Mouse (Mus musculus): ENCODE data around the gene Neurl4.
A peak's percentile ranks its signal among the peaks of the same experiment; 100 is the strongest.
"Not testable (repeated sequence)": the region's sequence is repeated elsewhere in the genome, so short reads cannot be mapped to it uniquely, and the experiment has no call there.

Neurl4 gene

DNA sequence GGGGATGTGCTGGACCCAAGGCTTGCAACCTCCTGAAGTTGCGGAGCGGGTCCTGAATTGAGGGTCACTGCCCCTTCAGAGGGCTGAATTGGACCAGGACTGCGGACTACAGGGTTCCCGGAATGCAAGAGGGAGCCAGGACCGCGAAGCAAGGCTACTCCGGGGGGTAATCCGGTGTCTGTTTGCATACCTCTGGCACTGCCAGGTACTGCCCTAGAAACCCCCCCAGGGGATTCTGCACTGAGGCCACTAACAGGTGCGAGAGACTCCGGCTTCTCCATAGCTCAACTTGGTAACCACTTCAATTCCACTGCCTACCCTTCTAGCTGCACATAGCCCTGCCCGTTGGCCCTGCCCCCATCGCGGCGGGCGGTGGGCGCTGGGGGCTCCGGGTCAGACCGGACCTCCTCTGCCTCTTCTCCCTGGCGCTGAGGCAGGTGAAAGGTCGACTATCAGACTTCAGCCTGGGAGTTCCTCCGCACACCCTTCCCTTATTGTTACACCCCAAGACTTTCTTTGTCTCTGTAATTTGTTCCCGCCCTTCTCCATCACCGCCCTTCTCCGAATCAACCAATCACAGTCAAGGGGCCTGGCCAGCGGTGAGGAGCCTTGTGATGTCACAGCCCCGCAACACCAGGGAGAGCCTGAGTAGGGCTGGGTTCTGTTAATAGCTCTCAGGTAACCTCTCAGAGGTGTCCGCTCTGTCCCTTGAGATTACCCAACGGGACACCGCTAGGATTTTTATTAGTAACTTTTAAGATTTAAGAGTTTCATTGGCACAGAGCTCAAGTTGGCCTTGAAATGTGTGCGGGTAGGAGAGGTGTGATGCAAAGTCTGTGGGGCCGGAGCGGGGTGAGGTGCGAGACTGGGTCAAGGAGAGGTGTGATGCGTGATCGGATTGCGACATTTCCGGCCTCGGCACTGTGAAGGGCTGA is at the start of gene Neurl4, which contains the start of gene 2810408A11Rik:
Gene Neurl4, plus strand, starts transcription at position 602 of the 935 bp plus-strand sequence.
Gene 2810408A11Rik, minus strand, starts transcription at position 517 of the 935 bp plus-strand sequence.
- DNase-seq (ENCODE audit: low spot score in 2 of 2) = peak; percentile 69 to 76

DNA sequence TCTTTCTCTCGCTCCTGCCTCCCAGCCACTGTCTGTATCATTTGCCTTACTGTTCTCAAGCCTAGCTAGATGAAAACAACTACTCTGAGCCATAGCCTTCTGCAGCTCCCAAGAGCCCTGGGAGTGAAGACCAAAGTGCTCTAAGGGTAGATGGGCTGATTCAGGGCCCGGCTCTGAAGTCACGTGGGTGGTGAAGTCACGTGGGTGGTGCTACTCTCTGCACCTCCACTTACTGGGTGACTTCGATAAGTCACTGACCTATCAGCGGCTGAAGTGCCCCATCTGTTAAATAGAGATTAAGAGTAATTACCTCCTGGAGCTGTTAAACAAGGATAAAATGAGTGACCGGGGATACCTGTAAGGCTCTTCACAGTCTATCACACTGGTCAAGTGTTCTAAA is 46.9 kb upstream of the Neurl4 start:
- no peak for DNase-seq (ENCODE audit: low spot score in 2 of 2)

DNA sequence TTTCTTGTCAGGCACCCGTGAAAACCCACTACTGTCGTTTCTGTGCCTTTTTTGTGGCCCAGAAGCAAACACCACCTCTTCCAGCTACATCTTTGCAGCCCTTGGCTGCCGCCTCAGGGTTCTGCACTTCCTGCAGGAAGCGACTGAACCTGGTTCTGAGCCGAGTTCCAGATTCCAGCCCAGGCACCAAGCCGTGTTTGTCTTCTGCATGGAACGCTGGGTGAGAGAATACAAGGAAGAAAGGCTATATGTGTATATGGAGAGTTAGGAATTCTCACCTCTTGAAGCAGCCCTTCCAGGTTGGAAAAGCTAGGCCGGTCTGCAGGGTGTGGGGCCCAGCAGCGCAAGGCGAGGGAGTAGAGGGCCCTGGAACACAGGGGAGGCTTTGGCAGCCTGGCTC is 46.2 kb upstream of the Neurl4 start:
- no peak for DNase-seq (ENCODE audit: low spot score in 2 of 2)

DNA sequence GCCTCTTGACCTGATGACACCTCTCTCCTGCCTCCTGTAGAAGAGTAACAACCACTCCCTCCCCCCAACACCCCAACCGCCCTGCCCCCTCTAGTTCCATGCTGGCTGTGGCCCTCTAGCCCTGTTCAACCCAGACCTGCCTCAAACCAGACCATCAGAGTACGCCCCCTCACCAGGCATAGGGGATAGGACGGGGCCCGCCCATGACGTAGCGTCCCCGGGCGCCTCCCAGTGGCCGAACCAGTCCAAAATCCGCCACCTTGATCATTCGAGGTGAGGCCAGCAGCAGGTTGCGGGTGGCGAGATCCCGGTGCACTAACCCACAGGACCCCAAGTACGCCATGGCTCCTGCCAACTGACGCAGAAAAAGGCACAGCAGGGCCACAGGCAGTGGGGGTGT is 45.5 kb upstream of the Neurl4 start:
- no peak for DNase-seq (ENCODE audit: low spot score in 2 of 2)

DNA sequence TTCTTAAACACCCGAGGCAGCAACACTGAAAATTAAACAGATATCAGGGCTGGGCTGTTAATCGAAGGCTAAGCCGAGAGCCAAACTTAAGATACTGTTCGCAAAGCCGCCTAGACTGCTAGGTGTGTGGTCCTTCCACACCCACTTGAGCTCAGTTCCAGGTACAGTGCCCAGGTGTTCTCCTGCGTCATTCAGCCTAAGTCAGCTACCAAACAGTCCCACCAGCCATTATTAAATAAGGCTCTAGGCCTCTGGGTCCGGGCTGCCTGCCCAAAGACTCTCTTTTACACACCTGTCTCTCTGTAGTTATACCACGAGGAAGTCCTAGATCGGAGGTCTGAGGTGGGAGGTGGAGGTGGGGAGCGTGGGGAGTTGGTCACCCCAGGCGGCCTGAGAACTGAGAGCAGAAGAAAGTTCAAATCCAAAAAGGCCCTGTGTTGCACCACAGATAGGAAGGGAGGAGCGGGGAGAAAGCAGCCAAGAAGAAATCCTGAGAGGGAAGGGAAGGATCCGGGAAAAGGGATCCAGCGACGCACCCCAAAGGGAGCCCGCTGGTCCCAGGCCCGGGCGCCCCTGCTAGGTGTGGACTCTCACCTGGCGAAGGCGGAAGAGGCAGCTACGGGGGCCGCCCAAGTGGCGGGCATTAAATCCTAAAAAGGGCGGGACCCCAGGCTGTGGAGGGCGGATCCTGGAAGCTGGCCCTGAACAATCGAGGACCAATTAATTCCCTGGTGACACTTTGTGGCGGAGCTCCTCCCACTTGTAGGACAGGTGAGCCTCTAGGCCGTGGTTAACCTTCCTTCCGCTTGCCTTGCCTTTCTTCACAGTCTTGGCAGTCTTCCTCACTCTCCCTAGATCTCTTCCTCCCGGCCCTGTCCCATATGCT is 42.5 kb upstream of the Neurl4 start, which contains the start of gene Tnk1:
Gene Tnk1, minus strand, starts transcription at position 618 of the 886 bp plus-strand sequence.
- DNase-seq (ENCODE audit: low spot score in 2 of 2) = no peak

DNA sequence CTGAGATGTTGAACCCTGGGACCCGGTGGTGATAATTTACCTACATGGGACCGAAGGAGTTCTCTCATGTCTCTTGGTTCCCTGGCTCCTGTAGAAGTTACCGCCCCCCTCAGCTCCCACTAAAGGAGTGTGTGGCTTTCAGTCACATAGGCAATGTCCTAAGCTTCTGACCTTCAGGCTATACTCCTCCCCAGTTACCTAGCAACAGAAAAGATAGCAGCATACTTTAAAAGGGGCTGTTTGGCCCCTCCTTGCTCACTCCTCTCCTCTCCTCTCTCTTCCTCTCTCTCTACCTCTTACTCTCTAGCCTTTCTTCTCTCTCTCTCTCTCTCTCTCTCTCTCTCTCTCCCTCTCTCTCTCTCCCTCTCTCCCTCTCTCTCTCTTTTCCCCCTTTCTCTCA is 37.1 kb upstream of the Neurl4 start:
- DNase-seq (ENCODE audit: low spot score in 2 of 2) = not testable (repeated sequence)

DNA sequence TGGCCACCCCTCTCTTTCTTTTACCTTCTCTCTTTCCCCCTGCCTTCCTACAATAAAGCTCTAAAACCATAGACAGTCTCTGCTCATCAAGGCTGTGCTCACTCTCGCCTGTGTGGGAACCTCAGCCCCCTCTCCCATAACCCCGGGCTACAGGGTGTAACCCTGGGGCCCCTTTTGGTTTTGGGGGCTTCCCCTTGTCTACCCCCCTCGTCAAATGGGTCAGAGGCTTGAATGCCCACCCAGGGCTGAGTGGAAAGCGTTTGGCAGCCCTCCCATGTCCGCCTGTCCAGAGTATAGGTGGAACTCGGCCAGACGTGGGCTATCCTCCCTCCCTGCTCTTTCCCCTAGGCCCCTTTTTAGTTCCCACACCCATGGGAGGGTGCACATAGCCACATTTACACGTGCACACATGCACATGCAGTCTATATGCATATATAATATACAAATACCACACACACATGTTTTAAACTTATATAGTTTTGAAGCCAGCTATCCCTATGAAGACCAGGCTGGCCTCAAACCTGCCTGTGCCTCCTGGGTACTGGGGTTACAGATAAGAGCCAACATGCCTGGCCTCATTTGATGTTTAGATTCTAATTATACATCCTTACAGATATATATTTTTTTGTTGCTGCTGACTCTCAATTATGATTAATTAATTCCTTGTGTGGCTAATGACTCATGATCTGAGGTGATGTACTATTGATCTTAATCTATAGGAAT is 36.6 kb upstream of the Neurl4 start:
- DNase-seq (ENCODE audit: low spot score in 2 of 2) = no peak

DNA sequence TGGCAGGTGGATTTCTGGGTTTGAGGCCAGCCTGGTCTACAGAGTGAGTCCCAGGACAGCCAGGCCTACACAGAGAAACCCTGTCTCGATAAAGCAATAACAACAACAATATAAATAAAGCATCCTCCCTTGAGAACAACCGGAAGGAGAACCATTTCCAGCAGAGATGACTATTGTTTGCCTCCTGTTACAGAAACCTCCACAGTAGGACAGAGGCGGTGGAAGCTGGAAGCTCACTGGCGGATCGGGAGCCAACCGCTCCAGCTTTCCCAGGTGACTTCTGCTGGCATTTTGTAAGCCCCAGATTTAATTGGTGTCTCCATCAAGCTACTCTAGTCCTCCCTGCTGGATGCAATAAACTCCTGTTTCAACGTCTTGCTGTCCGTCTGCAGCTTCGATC is 35.3 kb upstream of the Neurl4 start:
- no peak for DNase-seq (ENCODE audit: low spot score in 2 of 2)

DNA sequence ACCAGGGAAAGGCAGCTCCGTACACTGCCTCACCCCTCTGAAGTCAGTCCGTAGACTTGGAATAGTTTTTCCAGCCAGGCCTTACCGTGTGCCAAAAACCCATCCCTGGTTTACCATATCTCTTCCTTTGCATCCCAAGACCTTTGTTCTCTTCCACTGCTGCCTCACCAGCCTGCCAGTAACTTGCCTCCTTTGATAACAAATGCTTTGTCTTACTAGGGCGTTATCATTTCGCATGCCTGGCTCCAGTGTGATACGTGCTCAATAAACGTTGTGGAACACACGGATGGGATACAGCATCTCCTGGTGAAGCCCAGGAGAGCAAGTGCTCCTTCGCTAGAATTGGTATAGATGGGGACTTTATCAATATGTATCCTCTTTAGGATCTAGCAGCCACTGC is 33.5 kb upstream of the Neurl4 start:
- no peak for DNase-seq (ENCODE audit: low spot score in 2 of 2)

DNA sequence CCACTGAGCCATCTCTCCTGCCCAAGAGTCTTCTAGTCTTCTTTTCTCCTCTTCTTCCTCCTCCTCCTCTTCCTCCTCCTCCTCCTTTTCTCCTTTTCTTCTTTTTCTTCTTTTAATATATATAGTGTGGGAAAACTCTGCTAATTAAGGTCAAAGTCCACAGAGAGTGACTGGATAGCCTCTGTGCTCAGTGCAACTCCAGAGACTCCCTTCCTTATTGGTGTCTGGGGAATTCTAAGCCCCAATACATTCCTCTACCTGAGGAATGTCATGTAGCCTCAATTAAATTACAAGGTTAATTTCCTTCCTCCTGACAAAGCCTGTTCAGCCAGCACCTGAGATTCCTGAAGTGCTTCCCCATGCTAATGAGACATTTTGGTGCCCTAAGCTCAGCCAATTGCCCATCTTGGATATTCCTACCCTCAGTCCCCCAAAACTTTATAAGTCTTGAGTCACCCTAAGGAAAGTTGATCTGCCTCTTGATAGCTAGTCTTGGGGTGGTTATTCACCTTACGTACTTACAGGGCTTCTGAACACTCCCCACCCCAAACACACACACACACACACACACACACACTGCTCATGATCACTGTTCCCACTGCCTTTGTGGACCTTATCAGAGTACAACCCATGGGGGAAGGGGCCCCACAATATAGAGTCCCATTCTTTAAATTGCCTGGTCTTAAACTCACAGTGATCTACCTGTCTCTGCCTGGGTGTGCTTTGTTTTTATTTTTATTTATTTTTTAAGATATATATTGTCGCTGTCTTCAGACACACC is 30.4 kb upstream of the Neurl4 start:
- DNase-seq (ENCODE audit: low spot score in 2 of 2) = no peak

DNA sequence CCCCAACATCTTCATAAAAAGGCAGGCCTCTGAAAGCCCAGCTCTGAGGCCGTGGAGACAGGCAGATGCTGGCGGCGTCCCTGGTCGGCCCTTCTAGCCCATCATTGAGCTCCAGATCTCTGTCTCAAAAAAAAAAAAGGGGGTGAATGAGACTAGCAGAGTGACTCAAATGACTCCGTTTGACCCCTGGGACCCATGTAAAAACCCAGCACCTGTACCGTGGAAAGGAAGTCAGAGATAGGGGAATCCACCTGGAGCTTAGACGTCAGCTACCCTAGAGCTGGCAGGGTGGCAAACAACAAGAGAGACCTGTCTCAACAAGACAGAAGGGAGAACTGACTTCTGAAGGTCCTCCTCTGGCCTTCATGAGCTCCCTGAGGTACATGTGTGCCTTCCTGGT is 29.1 kb upstream of the Neurl4 start:
- DNase-seq (ENCODE audit: low spot score in 2 of 2) = no peak

DNA sequence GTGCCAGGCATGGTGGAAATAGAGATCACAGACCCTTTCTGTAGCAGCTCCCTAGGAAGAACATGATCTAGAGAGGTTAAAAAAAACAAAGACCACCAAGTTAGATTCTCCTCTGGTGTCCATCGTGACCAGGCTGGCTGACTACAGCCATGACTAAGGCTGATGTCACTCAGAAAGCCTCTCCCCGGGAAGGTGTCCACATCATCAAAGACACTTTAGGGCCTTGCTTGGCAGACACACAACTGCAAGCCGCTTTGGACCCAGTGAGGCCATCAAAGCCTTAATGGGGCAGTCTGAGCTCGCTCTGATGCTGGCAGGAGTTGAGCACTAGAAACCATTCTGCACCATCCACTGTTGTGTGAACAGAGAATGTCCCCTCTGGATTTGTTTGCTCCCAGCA is 28.4 kb upstream of the Neurl4 start:
- DNase-seq (ENCODE audit: low spot score in 2 of 2) = no peak

DNA sequence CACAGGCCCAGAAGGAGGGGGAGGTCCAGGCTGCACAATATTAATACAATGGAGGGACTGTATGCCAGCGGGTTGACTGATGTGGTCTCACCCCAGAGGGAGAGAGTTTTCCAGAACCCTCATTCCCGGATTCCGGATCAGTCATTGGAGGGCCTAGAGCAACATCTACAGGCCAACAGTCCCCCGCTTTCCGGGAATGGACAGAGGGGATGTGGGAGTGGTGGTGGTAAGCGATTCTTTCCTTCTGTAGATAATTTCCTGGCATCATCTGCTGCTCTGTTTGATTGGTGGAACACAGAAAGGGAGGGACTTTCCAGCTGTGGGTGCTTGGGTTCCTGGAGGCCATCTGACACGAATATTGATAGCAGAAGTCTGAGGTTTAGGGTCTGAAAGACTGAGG is 24.7 kb upstream of the Neurl4 start:
- DNase-seq (ENCODE audit: low spot score in 2 of 2) = no peak

DNA sequence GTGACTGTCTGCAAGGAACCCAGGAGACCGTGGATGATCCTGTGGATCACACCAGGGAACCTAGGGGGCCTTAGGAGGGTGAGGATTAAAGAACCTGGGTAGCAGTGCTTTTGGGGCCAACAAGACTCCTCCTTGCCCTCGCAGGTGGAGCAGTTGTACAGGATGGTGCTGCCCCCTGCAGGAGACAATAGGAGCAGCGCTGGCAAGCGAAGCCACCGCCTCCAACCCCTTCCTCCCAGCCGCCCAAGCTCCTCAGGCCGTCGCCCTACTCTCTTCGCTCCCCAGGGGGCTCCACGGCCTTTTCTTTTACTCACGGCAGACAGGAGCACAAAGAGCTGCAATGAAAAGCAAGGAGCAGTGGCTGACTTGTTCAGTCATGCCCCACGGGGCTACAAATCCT is 24.0 kb upstream of the Neurl4 start:
- peak; percentile 51 to 72 for DNase-seq (ENCODE audit: low spot score in 2 of 2)

DNA sequence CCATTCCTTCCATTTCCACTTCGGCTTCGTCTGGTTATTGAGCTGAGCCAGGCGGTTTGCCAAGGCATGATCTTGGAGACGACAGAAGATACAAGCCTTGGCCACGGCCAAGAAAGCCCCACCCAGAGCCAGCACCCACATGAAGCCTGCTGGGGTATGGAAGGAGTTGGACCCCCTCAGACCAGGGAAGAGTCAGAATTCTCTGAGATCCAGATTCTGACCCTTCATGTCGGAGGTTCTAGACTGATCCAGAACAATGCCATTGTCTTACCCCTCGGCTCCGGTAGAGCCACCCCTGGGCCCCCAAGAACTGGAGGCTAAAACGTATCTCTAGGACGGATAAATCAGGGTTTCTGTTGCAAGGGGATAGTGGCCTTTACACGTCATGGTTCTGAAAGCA is 23.0 kb upstream of the Neurl4 start, which contains the start of gene Tmem95:
Gene Tmem95, minus strand, starts transcription at position 141 of the 400 bp plus-strand sequence.
- DNase-seq (ENCODE audit: low spot score in 2 of 2) = no peak

DNA sequence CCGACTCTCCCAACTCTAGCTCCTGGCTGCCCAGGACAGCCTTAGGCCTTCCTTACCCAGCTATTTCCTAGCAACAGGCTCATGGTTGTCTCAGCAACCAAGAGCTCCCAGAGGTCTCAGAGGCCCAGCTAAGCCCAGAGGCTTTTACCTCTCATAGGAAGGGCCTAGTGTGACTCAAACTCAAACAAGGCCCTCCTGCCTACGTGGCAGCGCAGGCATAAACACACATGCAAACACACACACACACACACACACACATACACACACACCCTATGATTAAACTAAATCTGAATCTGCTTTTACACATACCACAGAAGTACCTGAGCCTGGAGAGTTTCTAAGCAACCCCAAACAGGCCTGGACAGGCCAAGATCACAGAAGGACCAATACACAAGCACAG is 22.5 kb upstream of the Neurl4 start:
- DNase-seq (ENCODE audit: low spot score in 2 of 2) = no peak

DNA sequence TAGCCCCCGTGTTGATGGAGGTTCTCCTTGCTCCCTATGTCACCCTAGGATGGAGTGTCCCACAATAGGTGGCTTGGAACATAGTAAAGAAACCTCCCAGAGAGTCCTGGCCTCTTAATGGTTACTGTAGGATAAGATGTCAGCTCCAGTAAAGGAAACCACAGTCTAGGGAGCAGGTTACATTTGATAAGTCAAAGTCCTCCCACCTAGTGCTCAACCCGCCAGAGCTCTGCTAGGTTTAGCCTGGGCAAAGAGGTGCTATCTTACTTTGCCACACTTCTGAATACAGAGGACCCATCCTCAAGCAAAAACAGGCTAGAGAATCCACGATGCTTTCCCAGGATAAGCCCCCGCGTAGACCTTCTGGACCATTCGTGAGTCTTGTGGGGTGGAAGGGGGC is 21.9 kb upstream of the Neurl4 start:
- no peak for DNase-seq (ENCODE audit: low spot score in 2 of 2)

DNA sequence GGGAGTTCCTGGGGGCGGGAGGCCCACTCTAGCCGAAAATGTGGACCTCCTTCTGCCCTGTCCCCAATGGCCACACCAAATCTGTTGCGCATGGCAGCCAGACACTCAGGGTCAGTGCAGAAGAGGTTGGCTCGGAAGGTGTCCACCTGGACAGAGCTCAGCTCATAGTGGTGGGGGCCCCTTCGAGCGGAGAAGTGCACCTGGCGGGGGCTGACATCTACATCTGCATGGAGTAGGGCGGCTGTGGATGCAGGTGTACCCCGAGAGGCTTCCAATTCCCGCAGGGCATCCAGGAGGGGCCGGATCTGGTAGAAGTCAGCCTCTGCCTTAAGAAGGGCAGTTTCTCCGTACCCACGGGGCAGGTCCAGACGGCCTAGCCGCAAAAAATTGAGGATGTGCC is 21.2 kb upstream of the Neurl4 start:
- no peak for DNase-seq (ENCODE audit: low spot score in 2 of 2)

DNA sequence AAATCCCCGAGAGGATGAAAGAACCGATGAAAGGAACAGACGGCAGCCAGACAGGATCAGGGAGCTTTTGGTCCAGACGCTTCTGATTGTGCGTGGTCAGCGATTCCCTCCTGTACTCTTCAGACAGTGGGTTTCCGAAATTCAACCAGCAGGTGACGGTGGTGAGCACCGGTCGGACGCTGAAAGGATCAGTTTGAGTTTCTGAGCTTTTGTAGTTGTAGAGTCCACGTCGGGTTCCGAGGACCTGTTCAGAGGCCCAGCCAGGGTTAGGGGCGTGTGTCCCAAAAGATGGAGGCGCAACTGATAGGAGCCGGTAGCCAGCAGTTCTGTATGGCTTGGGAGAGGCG is 20.4 kb upstream of the Neurl4 start:
- DNase-seq (ENCODE audit: low spot score in 2 of 2) = peak in 1 of 2 experiments; percentile 26

DNA sequence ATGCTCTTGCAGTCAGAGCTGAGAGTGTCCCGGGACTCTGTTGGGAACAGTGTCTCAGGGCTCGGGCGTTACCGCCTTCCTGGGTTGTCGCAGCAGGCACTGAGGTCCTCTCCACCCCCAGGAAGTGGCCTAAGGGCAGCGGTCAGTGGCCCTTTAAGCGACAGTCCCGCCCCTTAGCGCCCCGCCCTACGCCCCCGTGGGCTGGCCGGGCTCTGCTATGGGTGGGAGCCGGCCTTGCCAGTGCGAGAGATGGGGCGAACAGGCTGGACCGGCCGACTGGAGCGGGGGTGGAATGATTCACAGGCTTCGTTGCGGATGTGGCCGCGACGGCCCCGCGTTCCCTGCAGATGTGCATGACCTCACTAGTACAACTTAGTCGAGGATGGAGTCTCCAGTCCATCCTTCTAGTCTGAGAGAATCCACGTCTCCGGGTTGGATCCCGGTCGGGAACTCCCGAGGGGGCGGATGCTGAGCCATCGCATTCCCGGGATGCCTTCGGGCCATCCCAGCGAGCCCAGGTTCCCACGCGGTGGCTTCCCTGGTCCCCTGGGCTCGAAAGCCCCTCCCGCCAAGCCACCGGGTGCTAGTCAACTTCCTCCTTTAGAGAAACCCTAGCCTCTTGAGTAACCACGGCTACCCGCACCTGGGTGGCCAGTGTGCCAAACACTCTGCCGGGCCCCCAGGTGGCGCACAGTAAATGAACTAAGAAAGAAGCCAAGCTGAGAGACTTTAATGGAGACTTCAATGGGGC is 19.8 kb upstream of the Neurl4 start, which contains the start of gene Kctd11:
Gene Kctd11, minus strand, starts transcription at position 554 of the 751 bp plus-strand sequence.
- peak; percentile 22 to 52 for DNase-seq (ENCODE audit: low spot score in 2 of 2)

Data from frontal cortex, postnatal 25 days (tissue).